Mouse (Mus musculus): ENCODE data around the gene Pmch. TPM values are rescaled to one million over a fixed set of nuclear protein-coding genes. Genes with fewer than 3 reads are reported as not detected.

Pmch gene
- 5.2 and 12.4 TPM in 2 replicates for polyA plus RNA-seq (2016; fragmentation: Nextera tagmentation; extraction: Ambion mirVana)

- no peak for ATAC-seq (ENCODE audit: low FRiP score)
- no peaks in the 10 kb centered on the region for H3K27me3 ChIP-seq
- H3K4me1 ChIP-seq = peaks cover 3% of the 10 kb centered on the region
- WGBS = 12% methylated on average over 5 of the region's 5 CpGs
- no peak within 1 kb of the TSS for H3K27ac ChIP-seq
- no peak within 1 kb of the TSS for H3K4me2 ChIP-seq
- peaks cover 4% of the 10 kb centered on the region; the same call in 1 of the 2 replicates for H3K36me3 ChIP-seq (replicated peaks)
- no peaks in the 10 kb centered on the region for H3K9me3 ChIP-seq
- no peak within 1 kb of the TSS for H3K4me3 ChIP-seq (replicated peaks)
- H3K9ac ChIP-seq = no peak within 1 kb of the TSS
Measured at GRCm38 (mm10) chr10:88090772-88091171, at the start of gene Pmch. TSS of gene Pmch (plus strand) at chr10:88091072.

- Histone ChIP-seq H3K27ac (no peak overlapping the region), H3K4me1 (no peaks in the 10 kb centered on the region), H3K4me2 (no peak overlapping the region), H3K9ac (no peak overlapping the region), H3K4me3 (replicated peaks) (no peak overlapping the region), H3K36me3 (replicated peaks) (no peaks in the 10 kb centered on the region), H3K9me3 (no peaks in the 10 kb centered on the region), H3K27me3 (no peaks in the 10 kb centered on the region)
- 85% methylated on average over 4 of the region's 4 CpGs for WGBS
- no peak for ATAC-seq (ENCODE audit: low FRiP score)
Measured at GRCm38 (mm10) chr10:88044297-88044696, 46.6 kb upstream of the Pmch start.

GRCm38 (mm10) chr10:88046098-88046771 is 44.6 kb upstream of the Pmch start:
- WGBS = 74% methylated on average over 11 of the region's 11 CpGs
- Histone ChIP-seq H3K4me2 (no peak overlapping the region), H3K9ac (no peak overlapping the region), H3K27ac (no peak overlapping the region), H3K4me1 (no peaks in the 10 kb centered on the region), H3K36me3 (replicated peaks) (no peaks in the 10 kb centered on the region), H3K4me3 (replicated peaks) (no peak overlapping the region), H3K9me3 (no peaks in the 10 kb centered on the region), H3K27me3 (no peaks in the 10 kb centered on the region)
- no peak for ATAC-seq (ENCODE audit: low FRiP score)

- no peak overlapping the region for H3K4me2 ChIP-seq
- H3K4me1 ChIP-seq = no peaks in the 10 kb centered on the region
- H3K9ac ChIP-seq = no peak overlapping the region
- H3K36me3 ChIP-seq (replicated peaks) = no peaks in the 10 kb centered on the region
- no peak overlapping the region for H3K27ac ChIP-seq
- H3K9me3 ChIP-seq = no peaks in the 10 kb centered on the region
- H3K4me3 ChIP-seq (replicated peaks) = no peak overlapping the region
- no peak for ATAC-seq (ENCODE audit: low FRiP score)
- no peaks in the 10 kb centered on the region for H3K27me3 ChIP-seq
- WGBS = 86% methylated on average over 14 of the region's 14 CpGs
Measured at GRCm38 (mm10) chr10:88054233-88054985, 36.5 kb upstream of the Pmch start.

GRCm38 (mm10) chr10:88056950-88057649 is 33.8 kb upstream of the Pmch start:
- no peak overlapping the region for H3K4me2 ChIP-seq
- H3K27me3 ChIP-seq = no peaks in the 10 kb centered on the region
- H3K4me3 ChIP-seq (replicated peaks) = no peak overlapping the region
- H3K27ac ChIP-seq = no peak overlapping the region
- no peaks in the 10 kb centered on the region for H3K36me3 ChIP-seq (replicated peaks)
- H3K9me3 ChIP-seq = no peaks in the 10 kb centered on the region
- H3K9ac ChIP-seq = no peak overlapping the region
- no peak for ATAC-seq (ENCODE audit: low FRiP score)
- H3K4me1 ChIP-seq = no peaks in the 10 kb centered on the region
- 83% methylated on average over 14 of the region's 14 CpGs for WGBS

- no peak overlapping the region for H3K4me2 ChIP-seq
- H3K9me3 ChIP-seq = no peaks in the 10 kb centered on the region
- no peak overlapping the region for H3K4me3 ChIP-seq (replicated peaks)
- H3K27me3 ChIP-seq = no peaks in the 10 kb centered on the region
- no peak for ATAC-seq (ENCODE audit: low FRiP score)
- no peaks in the 10 kb centered on the region for H3K4me1 ChIP-seq
- no peak overlapping the region for H3K27ac ChIP-seq
- no peaks in the 10 kb centered on the region for H3K36me3 ChIP-seq (replicated peaks)
- H3K9ac ChIP-seq = no peak overlapping the region
- WGBS = 79% methylated on average over 4 of the region's 4 CpGs
Measured at GRCm38 (mm10) chr10:88063436-88063835, 27.4 kb upstream of the Pmch start.

GRCm38 (mm10) chr10:88064872-88065271 is 26.0 kb upstream of the Pmch start:
- Histone ChIP-seq H3K36me3 (replicated peaks) (no peaks in the 10 kb centered on the region), H3K27me3 (no peaks in the 10 kb centered on the region), H3K27ac (no peak overlapping the region), H3K4me2 (no peak overlapping the region), H3K4me1 (no peaks in the 10 kb centered on the region), H3K9me3 (no peaks in the 10 kb centered on the region), H3K4me3 (replicated peaks) (no peak overlapping the region), H3K9ac (no peak overlapping the region)
- WGBS = 88% methylated on average over 2 of the region's 2 CpGs
- no peak for ATAC-seq (ENCODE audit: low FRiP score)

- Histone ChIP-seq H3K9me3 (no peaks in the 10 kb centered on the region), H3K27ac (no peak overlapping the region), H3K4me2 (no peak overlapping the region), H3K36me3 (replicated peaks) (no peaks in the 10 kb centered on the region), H3K27me3 (no peaks in the 10 kb centered on the region), H3K9ac (no peak overlapping the region), H3K4me3 (replicated peaks) (no peak overlapping the region), H3K4me1 (no peaks in the 10 kb centered on the region)
- 82% methylated on average over 3 of the region's 3 CpGs for WGBS
- no peak for ATAC-seq (ENCODE audit: low FRiP score)
Measured at GRCm38 (mm10) chr10:88067377-88067776, 23.5 kb upstream of the Pmch start.

- H3K9me3 ChIP-seq = no peaks in the 10 kb centered on the region
- H3K4me3 ChIP-seq (replicated peaks) = no peak overlapping the region
- no peaks in the 10 kb centered on the region for H3K4me1 ChIP-seq
- H3K4me2 ChIP-seq = no peak overlapping the region
- H3K36me3 ChIP-seq (replicated peaks) = no peaks in the 10 kb centered on the region; the same call in 1 of the 2 replicates
- H3K9ac ChIP-seq = no peak overlapping the region
- WGBS = 83% methylated on average over 2 of the region's 2 CpGs
- no peak overlapping the region for H3K27ac ChIP-seq
- no peak for ATAC-seq (ENCODE audit: low FRiP score)
- no peaks in the 10 kb centered on the region for H3K27me3 ChIP-seq
Measured at GRCm38 (mm10) chr10:88106169-88106568, 15.3 kb downstream of the Pmch start.

- H3K27ac ChIP-seq = no peak overlapping the region
- WGBS = 86% methylated on average over 2 of the region's 2 CpGs
- no peaks in the 10 kb centered on the region; the same call in 1 of the 2 replicates for H3K36me3 ChIP-seq (replicated peaks)
- no peak for ATAC-seq (ENCODE audit: low FRiP score)
- no peaks in the 10 kb centered on the region for H3K9me3 ChIP-seq
- no peak overlapping the region for H3K4me3 ChIP-seq (replicated peaks)
- no peaks in the 10 kb centered on the region for H3K27me3 ChIP-seq
- no peaks in the 10 kb centered on the region for H3K4me1 ChIP-seq
- H3K9ac ChIP-seq = no peak overlapping the region
- no peak overlapping the region for H3K4me2 ChIP-seq
Measured at GRCm38 (mm10) chr10:88113290-88113689, 22.4 kb downstream of the Pmch start.

GRCm38 (mm10) chr10:88119721-88120120 is 28.8 kb downstream of the Pmch start:
- H3K27ac ChIP-seq = no peak overlapping the region
- ATAC-seq (ENCODE audit: low FRiP score) = no peak
- H3K4me3 ChIP-seq (replicated peaks) = no peak overlapping the region
- no peak overlapping the region for H3K4me2 ChIP-seq
- 0 out of 2 replicates have a peak, but pooled peaks cover 8% of the 10 kb centered on the region for H3K36me3 ChIP-seq (replicated peaks)
- H3K9ac ChIP-seq = no peak overlapping the region
- H3K9me3 ChIP-seq = no peaks in the 10 kb centered on the region
- no peaks in the 10 kb centered on the region for H3K27me3 ChIP-seq
- H3K4me1 ChIP-seq = no peaks in the 10 kb centered on the region

- no peaks in the 10 kb centered on the region for H3K4me1 ChIP-seq
- H3K27me3 ChIP-seq = no peaks in the 10 kb centered on the region
- WGBS = 97% methylated on average over 16 of the region's 16 CpGs
- no peak overlapping the region for H3K4me2 ChIP-seq
- H3K9ac ChIP-seq = no peak overlapping the region
- H3K4me3 ChIP-seq (replicated peaks) = no peak overlapping the region
- no peak overlapping the region for H3K27ac ChIP-seq
- no peaks in the 10 kb centered on the region for H3K9me3 ChIP-seq
- no peak for ATAC-seq (ENCODE audit: low FRiP score)
- H3K36me3 ChIP-seq (replicated peaks) = peaks cover 11% of the 10 kb centered on the region
Measured at GRCm38 (mm10) chr10:88135630-88136029, 44.8 kb downstream of the Pmch start.
